12 mouse cellular contexts compared by ENCODE assay signal in the genomic region with DNA sequence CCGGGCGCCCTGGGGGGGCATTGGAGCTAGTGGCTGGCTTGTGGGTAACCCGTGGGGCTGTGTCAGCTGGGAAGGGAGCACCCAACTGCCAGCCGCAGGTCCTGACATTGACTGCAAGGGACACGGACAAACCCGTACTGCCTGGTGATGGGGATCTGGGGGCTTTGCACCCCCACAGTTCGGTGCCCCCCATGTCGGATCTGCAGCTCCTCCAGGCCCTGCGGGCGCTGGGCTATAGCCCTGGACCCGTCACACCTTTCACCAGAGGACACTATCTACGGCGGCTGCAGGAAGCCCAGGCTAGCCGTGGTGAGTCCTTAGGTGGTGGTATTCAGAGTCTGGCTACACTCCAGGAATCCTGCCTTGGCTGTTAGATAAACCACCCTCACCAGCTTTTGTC. TPM values are rescaled to one million over a fixed set of nuclear protein-coding genes. Genes with fewer than 3 reads are reported as not detected.
DNase-seq lines count a peak whose midpoint lies in the region; ATAC-seq lines count a peak whose summit lies in the region.
"Had no signal": no experiment of that assay in that cellular context is flagged by ENCODE, and none has a peak within 500 bp of the region (broad histone marks: within the 10 kb centered on the region; RNA-seq: fewer than 3 reads in every experiment).

No protein-coding gene starts in this region.

- WGBS in heart, embryonic 12.5 days = 88% methylated on average over 14 of the region's 14 CpGs
- WGBS in midbrain, embryonic 11.5 days = 93% methylated on average over 14 of the region's 14 CpGs
- 95% methylated on average over 14 of the region's 14 CpGs for WGBS in midbrain, embryonic 14.5 days
- WGBS in intestine, embryonic 16.5 days = 92% methylated on average over 14 of the region's 14 CpGs
- WGBS in neural tube, embryonic 12.5 days = 95% methylated on average over 14 of the region's 14 CpGs

- peaks cover 36% of the 10 kb centered on the region for H3K36me3 ChIP-seq in heart, embryonic 12.5 days
- peaks cover 3% of the 10 kb centered on the region; the same call in 1 of the 2 replicates for H3K36me3 ChIP-seq in midbrain, embryonic 11.5 days (ENCODE audit: control insufficient read depth, insufficient read depth, low read length)
- 0 out of 2 replicates have a peak, but pooled peaks cover 3% of the 10 kb centered on the region for H3K36me3 ChIP-seq in midbrain, embryonic 14.5 days (ENCODE audit: control insufficient read depth, insufficient read depth, low read length)
- H3K36me3 ChIP-seq in intestine, embryonic 16.5 days (ENCODE audit: control insufficient read depth, insufficient read depth, low read length) = peaks cover 8% of the 10 kb centered on the region
- H3K36me3 ChIP-seq in neural tube, embryonic 12.5 days = peaks cover 17% of the 10 kb centered on the region

- no peak overlapping the region for H3K4me3 ChIP-seq in heart, embryonic 12.5 days
- no peak overlapping the region for H3K4me3 ChIP-seq in midbrain, embryonic 11.5 days (ENCODE audit: low read depth, low read length)
- no peak overlapping the region for H3K4me3 ChIP-seq in midbrain, embryonic 14.5 days (replicated peaks; ENCODE audit: low read depth, low read length)
- H3K4me3 ChIP-seq in intestine, embryonic 16.5 days (ENCODE audit: low read length) = no peak overlapping the region; the same call in 1 of the 2 replicates
- no peak overlapping the region for H3K4me3 ChIP-seq in neural tube, embryonic 12.5 days

- no peak for ATAC-seq in heart, embryonic 12.5 days (ENCODE audit: insufficient number of reproducible peaks, low FRiP score)
- ATAC-seq in midbrain, embryonic 11.5 days (ENCODE audit: low FRiP score) = no peak
- ATAC-seq in midbrain, embryonic 14.5 days (ENCODE audit: low FRiP score, low TSS enrichment) = no peak
- ATAC-seq in intestine, embryonic 16.5 days = no peak
- no peak for ATAC-seq in neural tube, embryonic 12.5 days (ENCODE audit: low FRiP score, low read depth)

- peaks cover 18% of the 10 kb centered on the region for H3K4me1 ChIP-seq in heart, embryonic 12.5 days (replicated peaks)
- peaks cover 3% of the 10 kb centered on the region; the same call in 1 of the 2 replicates for H3K4me1 ChIP-seq in midbrain, embryonic 11.5 days (ENCODE audit: control insufficient read depth, insufficient read depth, low read length)
- peaks cover 11% of the 10 kb centered on the region for H3K4me1 ChIP-seq in midbrain, embryonic 14.5 days (ENCODE audit: control insufficient read depth, insufficient read depth, low read length)
- peaks cover 25% of the 10 kb centered on the region for H3K4me1 ChIP-seq in intestine, embryonic 16.5 days (ENCODE audit: control insufficient read depth, insufficient read depth, low read length)
- peaks cover 14% of the 10 kb centered on the region for H3K4me1 ChIP-seq in neural tube, embryonic 12.5 days

- no peaks in the 10 kb centered on the region for H3K27me3 ChIP-seq in heart, embryonic 12.5 days (replicated peaks)
- H3K27me3 ChIP-seq in midbrain, embryonic 11.5 days (ENCODE audit: control insufficient read depth, insufficient read depth, low read length) = no peaks in the 10 kb centered on the region
- H3K27me3 ChIP-seq in midbrain, embryonic 14.5 days (ENCODE audit: control insufficient read depth, insufficient read depth, low read length) = no peaks in the 10 kb centered on the region
- no peaks in the 10 kb centered on the region for H3K27me3 ChIP-seq in intestine, embryonic 16.5 days (replicated peaks; ENCODE audit: control insufficient read depth, insufficient read depth, low read length)
- no peaks in the 10 kb centered on the region for H3K27me3 ChIP-seq in neural tube, embryonic 12.5 days (replicated peaks)

- no peaks in the 10 kb centered on the region for H3K9me3 ChIP-seq in heart, embryonic 12.5 days (replicated peaks)
- H3K9me3 ChIP-seq in midbrain, embryonic 11.5 days (ENCODE audit: control insufficient read depth, low read length) = no peaks in the 10 kb centered on the region
- H3K9me3 ChIP-seq in midbrain, embryonic 14.5 days (ENCODE audit: control insufficient read depth, low read length) = no peaks in the 10 kb centered on the region
- no peaks in the 10 kb centered on the region for H3K9me3 ChIP-seq in intestine, embryonic 16.5 days (ENCODE audit: control insufficient read depth, low read length)
- no peaks in the 10 kb centered on the region for H3K9me3 ChIP-seq in neural tube, embryonic 12.5 days

- no peak overlapping the region for H3K27ac ChIP-seq in heart, embryonic 12.5 days (ENCODE audit: poor library complexity, severe bottlenecking)
- no peak overlapping the region for H3K27ac ChIP-seq in midbrain, embryonic 11.5 days (ENCODE audit: low read depth, low read length)
- H3K27ac ChIP-seq in midbrain, embryonic 14.5 days (replicated peaks; ENCODE audit: low read depth, low read length) = no peak overlapping the region
- no peak overlapping the region for H3K27ac ChIP-seq in intestine, embryonic 16.5 days (ENCODE audit: low read length)
- H3K27ac ChIP-seq in neural tube, embryonic 12.5 days = no peak overlapping the region

- DNase-seq in heart, adult 18-20 months = no peak
- DNase-seq in midbrain, embryonic 11.5 days (ENCODE audit: low spot score, missing footprints) = peak; percentile 67
- DNase-seq in midbrain, embryonic 14.5 days = no peak
- DNase-seq in embryo, embryonic 11 days = no peak
- no peak for DNase-seq in urinary bladder, adult 2 months (ENCODE audit: low spot score)
- DNase-seq: gastrocnemius, postnatal 14 days; kidney, adult 18-20 months; thymus, postnatal 4 days had no signal

- 0 out of 2 replicates have a peak overlapping the region, but pooled peaks have one; percentile 79 for H3K4me2 ChIP-seq in heart, embryonic 12.5 days
- H3K4me2 ChIP-seq in midbrain, embryonic 11.5 days = no peak overlapping the region
- no peak overlapping the region for H3K4me2 ChIP-seq in midbrain, embryonic 14.5 days (ENCODE audit: low read length)
- no peak overlapping the region for H3K4me2 ChIP-seq in intestine, embryonic 16.5 days (ENCODE audit: low read depth, low read length)
- H3K4me2 ChIP-seq in neural tube, embryonic 12.5 days (replicated peaks) = peak overlapping the region; percentile 93

- peak overlapping the region; percentile 7; the same call in 1 of the 2 replicates for H3K9ac ChIP-seq in heart, embryonic 12.5 days
- H3K9ac ChIP-seq in midbrain, embryonic 11.5 days (ENCODE audit: low read length) = no peak overlapping the region
- no peak overlapping the region for H3K9ac ChIP-seq in midbrain, embryonic 14.5 days (replicated peaks; ENCODE audit: low read length)
- H3K9ac ChIP-seq in intestine, embryonic 16.5 days (ENCODE audit: low read depth, low read length) = 0 out of 2 replicates have a peak overlapping the region, but pooled peaks have one; percentile 16
- H3K9ac ChIP-seq in neural tube, embryonic 12.5 days = peak overlapping the region; percentile 63

RNA-seq across cellular contexts. Expression of gene Ankle1, which starts 1.6 kb away (rescaled TPM):
- polyA plus RNA-seq in heart, embryonic 12.5 days (2016; fragmentation: Nextera tagmentation; extraction: Ambion mirVana) = 28.8 and 30.2 TPM in 2 replicates
- not detected for total RNA-seq in heart, adult 18-20 months (2021)
- polyA plus RNA-seq in midbrain, embryonic 11.5 days (2014; fragmentation: Nextera tagmentation; extraction: Ambion mirVana) = 14.9 and 16.3 TPM in 2 replicates
- 3.0 and 5.3 TPM in 2 replicates for polyA plus RNA-seq in midbrain, embryonic 14.5 days (2014; fragmentation: Nextera tagmentation; extraction: Ambion mirVana)
- 32.0 and 39.4 TPM in 2 replicates for polyA plus RNA-seq in intestine, embryonic 16.5 days (2015; fragmentation: Nextera tagmentation; extraction: Ambion mirVana)
- polyA plus RNA-seq in neural tube, embryonic 12.5 days (2016; fragmentation: Nextera tagmentation; extraction: Ambion mirVana) = 24.0 and 26.6 TPM in 2 replicates
- 1.9 and 2.6 TPM in 2 replicates for polyA plus RNA-seq in urinary bladder, adult 2 months (2012; rRNA removed)

RNA-seq across cellular contexts. Expression of gene Babam1, which starts 10.8 kb away (rescaled TPM):
- 77.6 and 94.2 TPM in 2 replicates for polyA plus RNA-seq in heart, embryonic 12.5 days (2016; fragmentation: Nextera tagmentation; extraction: Ambion mirVana)
- 10 to 100 TPM; 67.9 to 69.8 TPM for total RNA-seq in heart, adult 18-20 months (2021)
- 99.0 and 99.2 TPM in 2 replicates for polyA plus RNA-seq in midbrain, embryonic 11.5 days (2014; fragmentation: Nextera tagmentation; extraction: Ambion mirVana)
- polyA plus RNA-seq in midbrain, embryonic 14.5 days (2014; fragmentation: Nextera tagmentation; extraction: Ambion mirVana) = 78.3 and 88.4 TPM in 2 replicates
- polyA plus RNA-seq in intestine, embryonic 16.5 days (2015; fragmentation: Nextera tagmentation; extraction: Ambion mirVana) = 84.7 and 86.9 TPM in 2 replicates
- polyA plus RNA-seq in neural tube, embryonic 12.5 days (2016; fragmentation: Nextera tagmentation; extraction: Ambion mirVana) = 95.6 and 100 TPM in 2 replicates
- polyA plus RNA-seq in urinary bladder, adult 2 months (2012; rRNA removed) = 87.3 and 92.4 TPM in 2 replicates

RNA-seq across cellular contexts. Expression of gene Ushbp1, which starts 11.8 kb away (rescaled TPM):
- 4.8 and 6.1 TPM in 2 replicates for polyA plus RNA-seq in heart, embryonic 12.5 days (2016; fragmentation: Nextera tagmentation; extraction: Ambion mirVana)
- 10 to 100 TPM; 20.4 to 23.2 TPM for total RNA-seq in heart, adult 18-20 months (2021)
- polyA plus RNA-seq in midbrain, embryonic 11.5 days (2014; fragmentation: Nextera tagmentation; extraction: Ambion mirVana) = 2.4 and 3.3 TPM in 2 replicates
- polyA plus RNA-seq in midbrain, embryonic 14.5 days (2014; fragmentation: Nextera tagmentation; extraction: Ambion mirVana) = 3.5 and 5.7 TPM in 2 replicates
- polyA plus RNA-seq in intestine, embryonic 16.5 days (2015; fragmentation: Nextera tagmentation; extraction: Ambion mirVana) = 10.8 and 10.9 TPM in 2 replicates
- polyA plus RNA-seq in neural tube, embryonic 12.5 days (2016; fragmentation: Nextera tagmentation; extraction: Ambion mirVana) = 6.0 and 6.8 TPM in 2 replicates
- 22.0 and 23.9 TPM in 2 replicates for polyA plus RNA-seq in urinary bladder, adult 2 months (2012; rRNA removed)
- total RNA-seq: megakaryocyte-erythroid progenitor cell, adult 5-6 weeks had no signal

RNA-seq across cellular contexts. Expression of gene Nr2f6, which starts 25.7 kb away (rescaled TPM):
- 63.6 and 64.3 TPM in 2 replicates for polyA plus RNA-seq in heart, embryonic 12.5 days (2016; fragmentation: Nextera tagmentation; extraction: Ambion mirVana)
- 10 to 100 TPM; 48.0 to 53.8 TPM for total RNA-seq in heart, adult 18-20 months (2021)
- polyA plus RNA-seq in midbrain, embryonic 11.5 days (2014; fragmentation: Nextera tagmentation; extraction: Ambion mirVana) = 62.6 and 73.0 TPM in 2 replicates
- polyA plus RNA-seq in midbrain, embryonic 14.5 days (2014; fragmentation: Nextera tagmentation; extraction: Ambion mirVana) = 24.9 and 29.4 TPM in 2 replicates
- polyA plus RNA-seq in intestine, embryonic 16.5 days (2015; fragmentation: Nextera tagmentation; extraction: Ambion mirVana) = 35.8 and 51.1 TPM in 2 replicates
- 61.5 and 67.0 TPM in 2 replicates for polyA plus RNA-seq in neural tube, embryonic 12.5 days (2016; fragmentation: Nextera tagmentation; extraction: Ambion mirVana)
- 65.7 and 75.0 TPM in 2 replicates for polyA plus RNA-seq in urinary bladder, adult 2 months (2012; rRNA removed)

RNA-seq across cellular contexts. Expression of gene Ocel1, which starts 36.3 kb away (rescaled TPM):
- 5.5 and 5.7 TPM in 2 replicates for polyA plus RNA-seq in heart, embryonic 12.5 days (2016; fragmentation: Nextera tagmentation; extraction: Ambion mirVana)
- total RNA-seq in heart, adult 18-20 months (2021) = 10 to 100 TPM; 14.2 to 14.9 TPM
- 2.9 and 3.3 TPM in 2 replicates for polyA plus RNA-seq in midbrain, embryonic 11.5 days (2014; fragmentation: Nextera tagmentation; extraction: Ambion mirVana)
- polyA plus RNA-seq in midbrain, embryonic 14.5 days (2014; fragmentation: Nextera tagmentation; extraction: Ambion mirVana) = 4.2 and 4.3 TPM in 2 replicates
- polyA plus RNA-seq in intestine, embryonic 16.5 days (2015; fragmentation: Nextera tagmentation; extraction: Ambion mirVana) = 6.3 and 8.5 TPM in 2 replicates
- 5.3 and 5.7 TPM in 2 replicates for polyA plus RNA-seq in neural tube, embryonic 12.5 days (2016; fragmentation: Nextera tagmentation; extraction: Ambion mirVana)
- polyA plus RNA-seq in urinary bladder, adult 2 months (2012; rRNA removed) = 10.3 and 12.0 TPM in 2 replicates

Comparison
In these comparisons a context has a peak if more than half of its experiments do, and no peak if none do; other contexts are left out.
1. H3K4me2 ChIP-seq: peak in heart, embryonic 12.5 days (single experiment) and neural tube, embryonic 12.5 days (single experiment); none in midbrain, embryonic 11.5 days (single experiment), midbrain, embryonic 14.5 days (single experiment) and intestine, embryonic 16.5 days (single experiment).
2. H3K9ac ChIP-seq: peak in heart, embryonic 12.5 days (single experiment), intestine, embryonic 16.5 days (single experiment) and neural tube, embryonic 12.5 days (single experiment); none in midbrain, embryonic 11.5 days (single experiment) and midbrain, embryonic 14.5 days (single experiment).